Mouse (Mus musculus) c-Kit-positive CD71-negative TER-119-negative erythroid progenitor cells, embryonic 14.5 days (primary cell): Measurements from ENCODE around the gene Rfpl4.
A peak's percentile ranks its signal among the peaks of the same experiment; 100 is the strongest.
"Not testable (repeated sequence)": the region's sequence is repeated elsewhere in the genome, so short reads cannot be mapped to it uniquely, and the experiment has no call there.

Experiments
- DNase-seq: peaks from one replicate; pipeline ENCODE4 v3.0.0-alpha.2; 2013; ENCODE audit warnings: low read depth

Rfpl4 gene

DNA sequence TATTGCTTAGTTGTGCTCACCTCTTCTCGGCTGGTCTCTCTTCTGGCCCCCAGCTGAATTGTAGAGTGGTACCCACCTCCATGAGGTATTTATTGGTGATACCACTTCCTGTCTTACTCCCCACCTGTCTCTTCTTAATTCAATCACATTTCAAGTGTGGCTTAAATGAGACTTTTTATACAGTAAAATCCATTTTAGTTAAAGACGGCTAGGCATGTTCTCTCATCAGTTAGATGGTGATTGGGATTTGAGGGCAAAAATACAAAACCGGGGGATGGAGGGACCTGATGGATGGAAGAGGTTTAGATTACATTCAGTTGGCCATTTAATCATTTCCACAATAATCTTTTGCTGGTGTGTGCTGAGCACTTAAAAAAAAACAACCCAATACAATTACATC lies at the start of gene Rfpl4:
Rfpl4 (minus strand) TSS at position 101 of the 400 bp plus-strand sequence.
- no peak for DNase-seq

DNA sequence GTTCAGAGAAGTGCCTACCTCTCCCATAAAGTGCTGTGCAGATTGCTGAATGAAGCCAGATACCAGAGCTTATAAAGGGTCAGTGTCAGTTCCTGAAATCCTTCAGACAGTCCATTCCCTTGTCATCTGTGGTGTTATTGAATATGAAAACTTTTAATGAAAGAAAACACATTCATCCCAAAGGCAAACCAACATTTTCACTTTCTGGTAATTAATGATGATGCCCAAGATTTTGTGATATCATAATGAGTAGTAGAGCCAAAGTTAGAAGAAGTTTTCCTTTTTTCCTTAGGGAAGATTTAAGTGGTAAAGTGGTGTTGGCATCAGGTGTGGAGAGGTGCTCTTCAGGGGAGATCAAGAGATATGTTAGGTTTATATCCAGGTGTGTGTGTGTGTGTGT lies 32.8 kb upstream of the Rfpl4 start, which contains the start of gene Vmn1r55:
Vmn1r55 (minus strand) TSS at position 101 of the 400 bp plus-strand sequence.
- not testable (repeated sequence) for DNase-seq

DNA sequence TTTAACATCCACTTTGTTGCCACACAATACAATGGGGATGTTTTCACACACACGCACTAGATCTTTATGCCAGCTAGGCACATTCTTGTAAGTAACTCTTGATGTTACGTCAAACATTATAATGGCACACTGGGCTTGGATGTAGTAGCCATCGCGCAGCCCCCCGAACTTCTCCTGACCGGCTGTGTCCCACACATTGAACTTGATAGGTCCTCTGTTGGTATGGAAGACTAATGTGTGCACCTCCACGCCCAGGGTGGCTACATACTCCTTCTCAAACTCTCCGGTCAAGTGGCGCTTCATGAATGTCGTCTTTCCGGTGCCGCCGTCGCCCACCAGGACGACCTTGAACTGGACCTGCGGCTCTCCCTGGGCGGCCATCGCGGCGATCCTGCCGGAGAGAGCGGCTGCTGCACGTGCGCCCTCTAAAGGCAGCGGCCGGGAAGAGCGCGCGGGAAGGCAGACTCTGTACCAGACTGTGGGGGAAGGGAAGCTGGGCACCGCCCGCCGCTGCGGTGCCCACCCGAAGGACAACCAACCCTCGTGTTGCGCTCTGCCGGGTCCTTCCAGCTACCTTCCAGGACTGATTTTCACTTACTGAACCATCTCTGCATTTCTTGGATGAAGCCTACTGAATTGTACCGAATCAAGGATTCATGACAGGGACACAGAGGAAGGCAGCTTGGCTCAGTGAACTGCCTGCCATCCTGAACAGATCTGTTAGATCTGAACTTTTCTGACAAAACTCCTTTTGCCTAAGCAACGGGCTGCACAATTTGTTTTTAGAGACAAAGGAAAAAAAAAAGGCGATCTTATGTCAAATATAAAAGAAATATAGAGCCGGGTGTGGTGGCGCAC lies 9.0 kb upstream of the Rfpl4 start, which contains the start of gene Rasl2-9:
Rasl2-9 (minus strand) TSS at position 402 of the 858 bp plus-strand sequence.
- peak; percentile 36 for DNase-seq

DNA sequence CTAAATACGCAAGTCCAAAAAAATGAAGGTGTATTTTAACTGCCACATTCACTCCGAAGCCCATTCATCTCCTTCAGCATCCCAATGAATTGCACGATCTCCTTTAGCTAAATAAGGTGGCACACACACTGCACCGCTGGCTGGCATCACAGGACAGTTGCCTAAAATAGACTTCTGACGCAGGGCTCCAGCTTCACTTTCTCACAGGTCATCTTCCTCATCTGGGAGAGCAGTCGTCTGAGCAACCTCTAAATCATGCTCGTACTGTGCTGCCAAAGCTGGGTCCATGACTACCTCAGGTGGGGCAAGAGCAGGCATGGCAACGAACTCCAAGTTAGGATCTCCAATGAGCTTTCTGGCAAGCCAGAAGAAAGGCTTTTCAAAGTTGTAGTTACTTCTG lies 8.3 kb upstream of the Rfpl4 start:
- no peak for DNase-seq

DNA sequence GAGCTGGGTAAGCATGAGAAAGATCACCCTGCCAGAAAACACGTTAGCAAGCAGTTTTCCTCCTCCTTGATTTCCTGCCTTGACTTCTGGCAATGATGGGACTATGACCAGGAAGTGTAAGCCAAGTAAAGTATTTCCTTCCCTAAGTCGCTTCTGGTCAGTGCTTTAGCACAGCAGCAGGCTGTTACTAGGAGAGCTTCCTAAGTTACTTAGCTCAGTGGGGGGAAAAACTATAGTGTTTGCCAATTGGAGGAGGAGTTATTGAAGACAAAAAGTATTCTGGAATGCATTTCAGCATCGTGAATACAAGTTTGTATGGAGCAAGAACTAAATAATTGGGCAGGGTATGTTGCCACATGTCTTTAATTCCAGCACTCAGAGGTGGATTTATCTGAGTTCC lies 4.0 kb downstream of the Rfpl4 start:
- no peak for DNase-seq

DNA sequence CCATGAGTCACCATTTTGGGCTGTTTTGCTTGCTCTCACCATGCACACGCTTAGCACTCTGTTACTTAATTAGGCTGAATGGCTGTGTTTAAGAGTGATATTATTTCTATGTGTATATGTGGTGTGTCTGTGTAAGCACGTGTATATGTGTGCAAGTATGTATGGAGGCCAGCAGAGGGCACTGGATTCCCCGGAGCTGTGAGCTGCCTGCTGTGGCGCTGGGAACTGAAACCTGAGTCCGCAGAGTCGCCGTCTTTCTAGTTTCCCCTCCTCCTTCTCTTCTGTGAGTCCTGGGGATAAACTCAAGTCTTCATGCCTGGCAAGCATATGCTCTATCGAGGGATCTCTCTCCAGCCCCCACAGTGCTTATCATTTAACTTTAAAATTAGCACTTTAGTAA lies 7.4 kb downstream of the Rfpl4 start:
- no peak for DNase-seq

DNA sequence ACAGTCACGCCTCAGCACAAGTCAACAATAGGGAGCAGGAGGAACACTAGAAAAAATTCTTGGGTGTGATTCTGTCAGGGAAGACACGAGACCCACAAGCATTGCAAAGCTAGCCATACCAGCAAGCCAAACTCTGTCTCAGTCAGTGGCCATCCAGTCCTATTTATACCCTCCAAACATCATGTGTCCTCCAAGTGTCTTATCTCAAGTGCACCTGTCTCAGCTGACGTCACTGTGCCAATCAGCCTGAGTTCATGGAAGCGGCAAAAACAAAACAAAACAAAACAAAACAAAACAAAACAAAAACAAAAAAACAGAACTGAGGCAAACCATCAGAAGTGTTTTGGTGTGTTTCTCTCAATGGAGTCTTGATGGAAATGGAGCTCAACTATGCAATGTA lies 8.5 kb downstream of the Rfpl4 start:
- no peak for DNase-seq

DNA sequence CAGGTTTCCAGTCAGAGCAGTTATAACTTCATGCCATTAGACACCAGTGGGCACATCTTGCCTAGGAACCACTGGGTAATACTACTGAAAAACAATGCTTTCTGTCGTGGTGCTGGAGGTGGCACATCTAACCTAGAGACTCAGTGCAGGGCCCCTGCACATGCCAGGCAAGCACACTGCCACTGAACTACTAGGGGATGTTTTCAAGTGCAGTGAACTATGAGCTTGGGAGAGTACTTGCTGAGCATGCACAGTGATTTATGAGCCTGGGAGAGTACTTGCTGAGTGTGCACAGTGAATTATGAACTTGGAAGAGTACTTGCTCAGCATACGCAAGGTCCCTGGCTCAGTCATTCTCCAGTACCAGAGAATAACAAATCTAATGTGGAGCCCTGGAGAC lies 14.2 kb downstream of the Rfpl4 start:
- DNase-seq = no peak

DNA sequence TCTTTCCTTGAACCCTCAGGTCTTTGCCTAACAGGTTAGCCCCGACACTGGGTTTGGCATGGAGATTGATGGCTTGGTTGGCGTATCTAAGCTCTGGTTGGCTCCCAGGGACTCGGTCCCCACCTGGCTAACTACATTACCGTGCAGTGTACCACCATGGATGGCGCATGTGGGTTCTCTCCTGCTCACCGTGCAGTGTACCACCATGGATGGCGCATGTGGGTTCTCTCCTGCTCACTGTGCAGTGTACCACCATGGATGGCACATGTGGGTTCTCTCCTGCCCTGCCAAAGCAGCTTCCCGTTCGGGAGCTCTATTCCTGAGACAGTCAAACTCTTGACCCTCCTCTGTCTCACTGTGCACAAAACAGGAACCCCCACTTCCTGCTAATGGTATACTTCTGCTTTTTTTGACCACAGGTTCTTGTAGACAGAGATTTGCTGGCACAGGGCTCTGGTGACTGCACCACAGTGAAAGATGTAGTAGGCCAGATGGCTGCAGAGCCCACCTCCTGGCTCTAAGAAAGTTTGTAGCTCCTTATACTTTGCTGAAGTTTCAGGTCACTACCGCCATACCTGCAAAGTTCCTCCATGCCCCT lies 15.6 kb downstream of the Rfpl4 start:
- DNase-seq = no peak

DNA sequence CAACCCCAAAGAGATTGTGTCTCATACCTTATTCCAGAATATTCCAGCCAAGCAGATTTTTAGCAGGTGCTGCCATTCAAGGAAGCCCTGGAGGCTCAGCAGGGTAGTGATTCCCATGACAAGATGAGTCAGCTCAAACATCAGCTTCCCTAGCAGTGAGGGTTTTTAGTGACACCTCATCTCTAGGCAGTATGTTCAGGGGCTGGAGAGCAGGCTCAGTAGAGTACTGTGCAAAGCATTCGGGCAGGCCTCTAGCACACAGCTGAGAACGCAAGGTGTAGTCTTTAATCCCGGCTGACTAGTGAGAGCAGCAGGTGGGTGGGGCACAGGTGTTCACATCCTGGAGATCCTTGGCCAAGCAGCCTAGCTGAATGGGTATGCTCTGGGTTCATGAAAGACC lies 17.0 kb downstream of the Rfpl4 start:
- DNase-seq = no peak

DNA sequence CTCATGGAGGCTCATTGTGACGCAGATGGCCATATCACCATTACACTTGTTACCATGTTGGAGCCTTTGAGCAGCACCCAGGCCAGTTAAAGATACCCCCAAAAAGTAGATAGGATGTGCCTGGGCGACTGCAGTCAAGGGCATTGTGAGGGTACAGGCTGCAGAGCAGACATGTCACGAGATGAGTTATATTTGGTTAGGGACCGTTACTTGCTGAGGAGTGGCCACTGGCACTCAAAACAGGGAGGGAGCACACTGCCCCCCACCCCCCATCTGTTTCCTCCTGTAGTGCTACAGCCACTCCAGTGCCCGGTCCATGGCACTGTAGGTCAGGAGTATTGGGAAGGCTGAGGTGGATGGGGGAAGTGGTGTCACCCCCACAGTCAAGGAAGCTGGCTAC lies 18.0 kb downstream of the Rfpl4 start:
- DNase-seq = no peak

DNA sequence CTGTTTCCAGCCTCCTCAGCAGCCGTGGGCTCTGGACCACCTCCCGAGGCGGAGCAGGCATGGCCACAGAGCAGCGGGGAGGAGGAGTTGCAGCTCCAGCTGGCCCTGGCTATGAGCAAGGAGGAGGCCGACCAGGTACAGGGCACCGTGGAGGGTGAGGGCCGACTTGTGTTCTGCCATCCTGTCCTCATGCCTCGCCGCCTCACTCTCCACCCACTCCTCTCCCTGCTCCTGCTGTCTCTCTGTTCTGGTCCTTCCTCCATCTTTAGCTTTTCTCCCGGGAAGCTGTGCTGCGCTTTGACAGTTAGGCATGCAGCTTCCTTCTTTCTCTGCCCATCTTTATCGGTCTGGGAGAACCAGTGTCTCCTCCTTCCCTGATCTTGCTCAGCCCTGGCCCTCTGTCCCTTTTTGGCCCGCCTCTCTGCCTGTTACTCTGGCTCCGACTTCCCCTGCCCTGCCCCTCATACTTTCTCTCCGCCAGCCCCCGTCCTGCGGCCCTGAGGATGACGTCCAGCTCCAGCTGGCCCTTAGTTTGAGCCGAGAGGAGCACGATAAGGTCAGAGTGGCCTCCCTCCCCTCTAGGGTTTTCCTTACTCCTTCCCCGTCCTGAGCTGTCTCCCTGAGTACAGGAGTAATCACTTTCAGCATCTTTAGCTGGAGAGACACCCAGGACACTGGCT lies 23.8 kb downstream of the Rfpl4 start:
- no peak for DNase-seq

DNA sequence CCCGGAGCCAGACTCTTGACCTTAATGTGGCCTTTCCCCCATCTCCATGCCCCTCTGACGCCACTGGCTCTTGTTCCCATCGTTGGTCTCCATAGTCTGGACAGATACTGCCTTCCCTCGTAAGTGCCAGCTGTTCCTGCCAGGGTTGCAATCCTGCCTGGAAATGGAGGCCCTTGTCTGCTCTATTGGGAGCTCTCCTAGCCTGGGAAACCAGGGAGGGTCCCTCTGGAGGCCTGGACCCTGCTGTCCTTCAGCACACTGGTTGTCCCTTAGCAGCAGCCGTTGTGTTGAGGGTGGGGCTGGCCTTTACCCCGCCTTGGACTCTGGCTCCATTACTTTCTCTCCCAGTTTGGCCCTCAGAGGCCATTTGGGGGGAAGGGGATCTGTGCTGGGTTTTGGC lies 24.4 kb downstream of the Rfpl4 start:
- DNase-seq = no peak

DNA sequence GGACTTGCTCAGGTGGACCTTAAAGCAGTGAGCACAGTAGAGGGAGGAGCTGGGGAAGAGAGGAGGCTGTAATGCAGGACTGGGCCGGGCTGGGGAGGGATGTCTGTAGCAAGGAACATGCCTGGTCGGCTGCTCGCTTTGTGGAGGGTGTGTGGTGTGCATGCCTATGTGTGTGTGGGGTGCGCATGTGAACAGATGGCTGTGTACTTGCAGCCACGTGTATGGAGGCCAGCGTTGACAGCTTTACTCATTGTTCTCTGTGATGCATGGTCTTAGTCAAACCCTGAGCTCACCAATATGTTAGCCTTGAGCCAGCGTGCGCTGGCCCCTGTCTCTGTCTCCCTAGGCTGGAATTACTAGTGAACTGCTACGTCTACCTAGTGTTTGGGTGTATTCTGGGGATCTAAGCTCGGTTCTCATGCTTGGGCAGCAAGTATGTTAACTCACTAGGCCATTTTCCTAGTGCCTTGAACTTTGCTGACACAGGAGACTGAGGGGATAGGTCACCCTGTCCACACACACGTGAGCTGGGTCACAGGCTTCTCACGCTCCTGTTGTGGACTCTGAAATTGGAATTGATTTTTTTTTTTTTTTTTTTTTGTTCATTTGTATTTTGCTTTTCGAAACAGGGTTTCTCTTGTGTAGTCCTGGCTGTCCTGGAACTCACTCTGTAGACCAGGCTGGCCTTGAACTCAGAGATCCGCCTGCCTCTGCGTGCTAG lies 25.6 kb downstream of the Rfpl4 start:
- no peak for DNase-seq

DNA sequence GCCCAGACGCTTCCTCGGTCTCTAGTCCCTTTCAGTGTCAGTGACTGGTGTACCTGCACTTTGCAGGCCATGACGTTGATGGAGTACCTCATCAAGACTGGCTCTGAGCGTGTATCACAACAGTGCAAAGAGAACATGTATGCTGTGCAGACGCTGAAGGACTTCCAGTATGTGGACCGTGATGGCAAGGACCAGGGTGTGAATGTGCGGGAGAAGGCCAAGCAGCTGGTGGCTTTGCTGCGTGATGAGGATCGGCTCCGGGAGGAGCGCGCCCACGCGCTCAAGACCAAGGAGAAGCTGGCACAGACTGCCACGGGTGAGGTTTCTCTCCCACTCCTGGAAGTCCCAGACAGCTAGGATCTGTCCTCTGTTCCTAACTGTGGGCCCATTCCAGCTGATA lies 26.9 kb downstream of the Rfpl4 start:
- no peak for DNase-seq

DNA sequence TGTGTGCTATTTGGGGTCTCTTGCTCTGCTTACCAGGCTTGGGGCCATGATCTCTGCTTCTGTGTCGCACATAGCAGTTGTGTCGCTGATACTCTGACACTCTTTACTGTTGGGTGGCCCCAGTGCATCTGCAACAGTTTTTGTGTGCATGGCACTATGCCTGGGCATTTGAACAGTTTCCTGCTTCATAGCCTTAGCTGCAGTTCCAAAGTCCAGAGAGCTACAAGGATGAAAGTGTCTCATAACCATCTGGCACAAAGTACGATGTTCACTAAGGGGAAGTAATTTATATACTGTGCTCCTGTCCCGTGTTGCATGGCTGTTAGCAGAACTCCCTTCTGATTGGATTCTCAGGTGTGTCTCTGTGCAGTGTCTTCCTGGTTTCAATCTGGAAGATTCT lies 28.9 kb downstream of the Rfpl4 start:
- no peak for DNase-seq

DNA sequence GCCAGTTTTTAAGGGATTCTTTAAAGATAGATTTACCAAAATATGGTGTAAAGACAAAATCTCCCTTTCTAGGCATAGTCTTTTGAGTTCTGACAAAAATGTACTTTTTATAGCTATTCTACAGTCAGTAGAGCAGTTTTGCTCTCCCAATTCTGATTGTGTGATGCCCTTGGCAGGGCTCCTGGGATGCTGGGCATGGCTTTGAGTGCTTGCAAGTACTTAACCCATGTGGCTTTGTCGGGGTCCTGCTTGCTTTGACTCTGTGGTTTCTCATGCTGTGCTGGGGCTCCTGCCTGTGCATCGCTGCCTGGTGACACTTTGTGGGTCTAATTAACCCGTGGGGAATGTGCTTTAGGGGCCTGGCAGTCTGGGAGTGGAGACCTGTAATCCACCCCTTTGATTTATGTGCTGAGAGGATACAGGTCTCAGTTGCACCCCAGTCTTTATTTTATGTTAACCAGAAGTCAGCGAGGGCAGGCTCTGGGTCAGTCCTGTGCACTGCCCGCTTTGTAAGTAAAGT lies 29.8 kb downstream of the Rfpl4 start:
- DNase-seq = no peak

DNA sequence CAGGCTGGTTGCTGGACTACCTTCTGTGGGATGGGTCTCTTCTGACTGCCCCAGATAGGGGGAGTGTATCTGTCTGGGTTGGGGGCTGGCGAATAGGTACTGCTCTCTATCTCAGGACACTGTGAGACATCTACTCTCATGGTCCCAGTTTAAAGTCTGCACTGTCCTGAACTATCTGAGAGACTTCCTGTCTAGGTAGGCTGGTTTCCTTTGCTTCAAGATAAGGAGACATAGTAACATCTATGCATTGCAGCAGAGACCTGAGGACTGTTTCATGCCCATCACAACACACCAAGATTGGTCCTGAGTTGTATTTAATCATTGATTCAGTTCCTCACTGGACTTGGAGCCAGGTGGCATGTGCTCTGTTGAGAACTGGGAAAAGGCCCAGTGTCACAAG lies 31.2 kb downstream of the Rfpl4 start:
- no peak for DNase-seq

DNA sequence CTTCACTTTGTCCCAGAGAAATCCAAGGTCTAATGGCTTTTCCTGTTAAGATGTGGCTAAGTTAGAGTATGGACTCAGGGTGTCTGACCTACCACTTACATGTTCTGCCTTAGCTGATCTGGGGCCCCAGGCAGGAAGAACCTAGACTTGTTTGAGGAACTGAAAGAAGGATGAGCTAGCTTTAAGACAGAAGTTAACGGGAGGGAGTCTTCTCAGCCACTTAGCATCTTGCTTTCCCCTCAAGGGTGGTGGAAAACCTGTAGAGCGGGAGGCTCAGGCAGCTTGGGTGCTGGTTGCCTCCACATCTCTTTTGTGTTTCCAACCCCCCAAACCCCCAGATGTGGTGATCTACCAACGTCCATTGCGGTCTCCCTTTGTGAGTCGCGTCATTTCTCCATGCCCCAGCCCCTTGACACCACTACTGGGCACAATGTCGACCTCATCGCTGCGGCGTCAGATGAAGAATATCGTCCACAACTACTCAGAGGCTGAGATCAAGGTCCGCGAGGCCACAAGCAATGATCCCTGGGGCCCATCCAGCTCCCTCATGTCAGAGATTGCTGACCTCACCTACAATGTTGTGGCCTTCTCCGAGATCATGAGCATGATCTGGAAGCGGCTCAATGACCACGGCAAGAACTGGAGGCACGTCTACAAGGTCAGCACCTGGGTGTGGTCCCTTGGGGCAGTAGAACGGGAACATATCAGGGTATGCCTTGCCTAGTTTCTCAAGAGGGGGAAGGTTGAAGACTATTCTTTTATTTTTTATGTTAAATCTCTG lies 33.2 kb downstream of the Rfpl4 start:
- no peak for DNase-seq

DNA sequence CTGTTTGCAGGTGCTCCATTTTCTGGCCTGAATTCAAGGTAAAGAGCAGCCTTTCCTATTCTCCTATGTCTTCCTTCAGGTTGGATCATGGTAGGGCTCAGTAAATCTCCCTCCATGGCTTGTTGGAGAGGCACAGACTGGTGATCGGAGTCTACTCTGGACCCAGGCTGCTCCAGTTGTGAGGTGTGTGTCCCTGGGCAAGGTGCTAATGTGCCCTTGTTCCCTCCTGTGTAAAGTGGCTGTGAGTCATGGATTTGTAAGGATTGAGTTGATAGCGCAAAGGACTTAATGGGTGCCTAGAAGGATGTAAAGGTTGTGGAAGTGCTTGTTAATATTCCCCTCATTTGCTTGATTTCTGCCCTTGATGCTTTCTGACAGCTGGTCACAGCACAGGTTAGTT lies 34.8 kb downstream of the Rfpl4 start:
- DNase-seq = no peak

DNA sequence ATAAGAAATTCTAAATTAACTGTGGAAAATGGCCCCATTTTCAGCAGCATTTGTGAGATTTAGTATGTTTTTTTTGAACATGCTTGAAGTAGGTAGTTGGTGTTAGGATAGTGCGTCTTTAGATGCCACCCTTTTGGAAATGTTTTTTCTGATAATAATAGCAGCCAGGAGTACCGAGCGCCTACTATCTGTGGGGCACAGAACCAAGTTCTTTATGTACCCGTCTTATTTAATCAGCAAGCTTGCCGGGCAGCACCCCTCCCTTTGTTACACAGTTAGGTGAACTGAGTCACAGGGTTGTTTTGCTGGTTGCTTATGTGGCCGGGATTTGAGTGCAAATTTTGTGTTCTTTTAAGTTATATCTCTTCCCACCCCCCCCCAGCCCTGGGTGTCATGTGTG lies 35.5 kb downstream of the Rfpl4 start:
- DNase-seq = no peak
